Mouse (Mus musculus) kidney, adult 18-20 months (tissue): ENCODE results near the gene Gm11595.
"Not testable (repeated sequence)": the region's sequence is repeated elsewhere in the genome, so short reads cannot be mapped to it uniquely, and the experiment has no call there.

Source experiments
- DNase-seq: peaks from one replicate; pipeline ENCODE4 v3.0.0; 2021

Gm11595 gene

DNA sequence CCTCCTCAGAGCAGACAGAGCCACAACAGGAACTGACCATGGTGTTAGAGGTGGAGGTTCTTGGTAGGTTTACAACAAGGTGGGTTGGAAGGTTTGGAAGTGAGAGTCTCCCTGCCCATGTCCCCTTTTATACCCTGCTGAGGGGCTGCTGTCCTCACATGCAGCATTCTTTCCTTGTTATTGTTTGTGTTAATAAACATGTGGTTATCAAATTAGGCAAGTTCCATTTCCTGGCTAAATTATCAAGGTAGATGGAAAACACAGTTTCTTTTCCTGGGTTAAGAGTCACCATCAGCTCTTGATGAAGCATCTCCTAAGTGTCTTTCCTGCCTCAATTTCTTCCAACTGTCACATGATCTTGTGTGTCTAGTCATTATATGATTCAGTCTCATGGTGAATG, at the start of gene Gm11595:
Gm11595 (minus strand) TSS at position 101 of the 400 bp plus-strand sequence.
- not testable (repeated sequence) for DNase-seq

- DNase-seq, result not testable (repeated sequence)
These were observed 42.9 kb upstream of the Gm11595 start, which contains the start of gene Gm11564 for GRCm38 (mm10) chr11:99815566-99815965. TSS of gene Gm11564 (minus strand) at chr11:99815666.

DNA sequence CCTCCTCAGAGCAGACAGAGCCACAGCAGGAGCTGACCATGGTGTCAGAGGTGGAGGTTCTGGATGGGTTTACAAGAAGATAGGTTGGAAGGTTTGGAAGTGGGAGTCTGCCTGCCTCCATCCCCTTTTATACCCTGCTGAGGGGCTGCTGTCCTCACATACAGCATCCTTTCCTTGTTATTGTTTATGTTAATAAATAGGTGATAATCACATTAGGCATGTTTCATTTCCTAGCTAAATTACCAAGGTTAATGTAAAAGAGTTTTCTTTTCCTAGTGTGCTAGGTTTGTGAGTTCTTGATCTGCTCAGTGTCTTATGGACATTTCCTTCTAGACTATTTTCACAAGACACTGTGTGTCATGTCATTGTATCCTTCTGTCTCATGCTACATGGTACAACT, 37.1 kb upstream of the Gm11595 start, which contains the start of gene Krtap4-13:
Krtap4-13 (minus strand) TSS at position 101 of the 400 bp plus-strand sequence.
- not testable (repeated sequence) for DNase-seq

DNA sequence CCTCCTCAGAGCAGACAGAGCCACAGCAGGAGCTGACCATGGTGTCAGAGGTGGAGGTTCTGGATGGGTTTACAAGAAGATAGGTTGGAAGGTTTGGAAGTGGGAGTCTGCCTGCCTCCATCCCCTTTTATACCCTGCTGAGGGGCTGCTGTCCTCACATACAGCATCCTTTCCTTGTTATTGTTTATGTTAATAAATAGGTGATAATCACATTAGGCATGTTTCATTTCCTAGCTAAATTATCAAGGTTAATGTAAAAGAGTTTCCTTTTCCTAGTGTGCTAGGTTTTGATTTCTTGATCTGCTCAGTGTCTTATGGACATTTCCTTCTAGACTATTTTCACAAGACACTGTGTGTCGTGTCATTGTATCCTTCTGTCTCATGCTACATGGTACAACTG, 31.6 kb upstream of the Gm11595 start, which contains the start of gene Gm11554:
Gm11554 (minus strand) TSS at position 101 of the 400 bp plus-strand sequence.
- DNase-seq, result not testable (repeated sequence)

DNA sequence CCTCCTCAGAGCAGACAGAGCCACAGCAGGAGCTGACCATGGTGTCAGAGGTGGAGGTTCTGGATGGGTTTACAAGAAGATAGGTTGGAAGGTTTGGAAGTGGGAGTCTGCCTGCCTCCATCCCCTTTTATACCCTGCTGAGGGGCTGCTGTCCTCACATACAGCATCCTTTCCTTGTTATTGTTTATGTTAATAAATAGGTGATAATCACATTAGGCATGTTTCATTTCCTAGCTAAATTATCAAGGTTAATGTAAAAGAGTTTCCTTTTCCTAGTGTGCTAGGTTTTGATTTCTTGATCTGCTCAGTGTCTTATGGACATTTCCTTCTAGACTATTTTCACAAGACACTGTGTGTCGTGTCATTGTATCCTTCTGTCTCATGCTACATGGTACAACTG, 26.1 kb upstream of the Gm11595 start, which contains the start of gene Gm11569:
Gm11569 (minus strand) TSS at position 101 of the 400 bp plus-strand sequence.
- not testable (repeated sequence) for DNase-seq

DNA sequence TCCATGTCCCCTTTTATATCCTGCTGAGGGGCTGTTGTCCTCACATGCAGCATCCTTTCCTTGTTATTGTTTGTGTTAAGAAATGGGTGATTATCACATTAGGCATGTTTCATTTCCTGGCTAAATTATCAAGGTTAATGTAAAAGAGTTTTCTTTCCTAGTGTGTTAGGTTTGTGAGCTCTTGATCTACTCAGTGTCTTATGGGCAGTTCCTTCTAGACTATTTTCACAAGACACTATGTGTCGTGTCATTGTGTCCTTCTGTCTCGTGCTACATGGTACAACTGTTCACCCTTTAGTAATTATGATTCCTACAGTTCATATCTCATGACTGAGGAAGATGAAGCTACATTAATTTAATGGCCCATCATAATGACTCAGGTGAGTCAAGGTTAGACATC, 20.7 kb upstream of the Gm11595 start, which contains the start of gene Gm11596:
Gm11596 (minus strand) TSS at position 101 of the 400 bp plus-strand sequence.
- no peak for DNase-seq

DNA sequence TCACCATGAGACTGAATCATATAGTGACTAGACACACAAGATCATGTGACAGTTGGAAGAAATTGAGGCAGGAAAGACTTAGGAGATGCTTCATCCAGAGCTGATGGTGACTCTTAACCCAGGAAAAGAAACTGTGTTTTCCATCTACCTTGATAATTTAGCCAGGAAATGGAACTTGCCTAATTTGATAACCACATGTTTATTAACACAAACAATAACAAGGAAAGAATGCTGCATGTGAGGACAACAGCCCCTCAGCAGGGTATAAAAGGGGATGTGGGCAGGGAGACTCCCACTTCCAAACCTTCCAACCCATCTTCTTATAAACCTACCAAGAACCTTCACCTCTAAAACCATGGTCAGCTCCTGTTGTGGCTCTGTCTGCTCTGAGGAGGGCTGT, 12.2 kb upstream of the Gm11595 start, which contains the start of gene Krtap4-9:
Krtap4-9 (plus strand) TSS at position 301 of the 400 bp plus-strand sequence.
- not testable (repeated sequence) for DNase-seq

GRCm38 (mm10) chr11:99780604-99781003, 7.9 kb upstream of the Gm11595 start, which contains the start of gene Krtap4-8:
TSS of gene Krtap4-8 (minus strand) at chr11:99780704.
- DNase-seq, result no peak

DNA sequence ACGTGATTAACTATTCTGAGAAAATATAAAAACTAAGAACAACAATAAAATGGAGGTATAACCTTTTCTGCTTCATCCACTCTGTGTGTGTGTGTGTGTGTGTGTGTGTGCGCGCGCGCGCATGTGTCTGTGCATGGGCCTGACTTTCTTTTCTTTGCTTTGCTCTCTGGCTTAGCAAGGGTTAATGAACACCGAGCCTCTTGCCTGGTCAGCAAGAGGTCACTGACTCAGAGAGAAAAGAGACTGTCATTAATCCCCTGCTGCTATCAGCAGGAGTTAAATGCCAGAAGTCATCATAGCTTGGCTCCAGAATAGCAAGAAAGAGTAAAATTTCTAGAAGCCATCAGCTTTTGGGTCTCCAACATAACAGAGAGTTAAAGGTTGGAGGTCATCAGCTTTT, 5.7 kb upstream of the Gm11595 start:
- DNase-seq, result peak; percentile 4

DNA sequence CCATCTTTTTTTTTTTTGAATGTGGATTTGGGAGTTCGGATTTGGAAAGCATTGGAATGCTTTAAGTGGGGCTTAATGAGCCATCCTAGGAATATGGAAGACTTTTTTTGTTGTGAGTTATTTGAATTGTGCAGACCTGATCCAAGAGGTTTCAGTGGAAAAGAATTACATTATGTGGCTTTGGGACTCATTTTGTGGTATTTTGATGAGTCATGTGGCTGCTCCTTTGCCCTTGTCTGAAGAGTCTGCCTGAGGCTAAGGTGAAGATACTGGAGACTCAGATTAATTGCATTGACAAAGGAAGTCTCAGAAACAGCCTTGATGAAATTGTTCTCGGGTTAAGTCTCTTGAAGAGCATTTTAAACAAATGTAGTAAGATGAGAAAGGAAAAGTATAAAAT, 4.3 kb downstream of the Gm11595 start:
- DNase-seq, result no peak

- no peak for DNase-seq
These were observed 13.8 kb downstream of the Gm11595 start for GRCm38 (mm10) chr11:99758877-99759276.

DNA sequence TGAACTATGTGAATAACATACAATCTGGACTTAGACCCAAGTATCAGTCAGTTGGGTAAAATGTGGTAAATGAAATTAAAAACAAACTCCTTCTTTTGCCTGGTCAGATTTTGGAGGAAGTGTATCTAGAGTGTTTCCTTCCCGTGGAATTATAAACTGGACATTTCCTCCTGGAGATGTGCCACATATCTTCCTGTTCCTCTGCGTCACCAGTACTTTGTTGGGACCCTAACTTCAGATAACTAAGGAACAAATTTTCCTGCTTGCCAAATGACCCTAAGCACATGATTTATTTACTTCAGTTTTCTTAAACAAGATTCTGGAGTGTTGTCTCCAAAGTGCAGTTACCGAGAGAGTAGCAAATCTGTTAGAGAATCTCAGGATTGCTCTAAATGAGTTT, 28.7 kb downstream of the Gm11595 start:
- DNase-seq, result no peak

DNA sequence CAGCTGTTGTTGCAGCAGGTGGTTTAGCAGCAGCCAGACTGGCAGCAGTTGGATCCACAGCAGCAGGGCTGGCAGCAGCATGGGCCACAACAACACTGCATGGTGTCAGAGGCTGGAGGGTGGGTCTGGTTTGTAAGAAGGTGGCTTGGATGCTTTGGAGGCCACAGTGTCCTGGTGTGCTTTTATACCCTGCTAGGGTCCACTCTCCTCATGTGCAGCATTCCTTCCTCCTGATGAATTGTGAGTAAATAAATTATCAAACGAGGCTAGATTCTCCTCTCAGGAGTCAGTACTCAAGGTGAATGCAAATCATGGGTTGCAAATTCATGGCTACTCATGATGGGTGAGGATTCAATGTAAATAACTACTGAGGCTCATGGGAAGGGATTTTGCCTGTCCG, 38.5 kb downstream of the Gm11595 start, which contains the start of gene Gm14180:
Gm14180 (minus strand) TSS at position 101 of the 400 bp plus-strand sequence.
- no peak for DNase-seq

GRCm38 (mm10) chr11:99724061-99724460, 48.7 kb downstream of the Gm11595 start:
- no peak for DNase-seq
